Mouse (Mus musculus) MEL (cell line): ENCODE data around the gene Plekhg1. TPM values are rescaled to one million over a fixed set of nuclear protein-coding genes. Genes with fewer than 3 reads are reported as not detected.

Experiments
- DNase-seq: peaks from one replicate; pipeline ENCODE4 v3.0.0; 2011; ENCODE audit warnings: low read depth, low spot score
- H3K27ac ChIP-seq: 2 replicates; pipeline ENCODE4 v1.5.1; 2012; ENCODE audit warnings: low read depth, mild to moderate bottlenecking, control low read depth, low read length, moderate library complexity; ENCODE audit not compliant: control insufficient read depth
- H3K27me3 ChIP-seq, 2 experiments: fragments of 150-350 bp in 1 of 2; sonication (generic) in 1 of 2; 2 replicates each; pipeline ENCODE4 v1.6.1; 2012; ENCODE audit warnings: low read length in 2 of 2, mild to moderate bottlenecking in 2 of 2, improper control_type of control experiment in 1 of 2, moderate library complexity in 1 of 2; ENCODE audit not compliant: insufficient read depth in 2 of 2, control insufficient read depth in 1 of 2
- H3K36me3 ChIP-seq, 2 experiments: 2 replicates each; pipeline ENCODE4 v1.6.1; 2012 to 2014; ENCODE audit warnings: low read length in 2 of 2, improper control_type of control experiment in 1 of 2, inconsistent platforms in 1 of 2, mild to moderate bottlenecking in 1 of 2; ENCODE audit not compliant: insufficient read depth in 2 of 2, control insufficient read depth in 1 of 2
- H3K4me1 ChIP-seq, 2 experiments: fragments of 150-350 bp in 1 of 2; sonication (generic) in 1 of 2; 2 replicates each; pipeline ENCODE4 v1.6.1; 2012; ENCODE audit warnings: low read length in 2 of 2, improper control_type of control experiment in 1 of 2, mild to moderate bottlenecking in 1 of 2; ENCODE audit not compliant: insufficient read depth in 2 of 2, control insufficient read depth in 1 of 2
- H3K4me3 ChIP-seq, 2 experiments: fragments of 150-350 bp in 1 of 2; sonication (generic) in 1 of 2; 2 replicates each; pipeline ENCODE4 v1.5.1; 2012; ENCODE audit warnings: low read depth in 2 of 2, low read length in 2 of 2, mild to moderate bottlenecking in 2 of 2, moderate library complexity in 2 of 2, control low read depth in 1 of 2, improper control_type of control experiment in 1 of 2; ENCODE audit not compliant: control insufficient read depth in 1 of 2, insufficient read depth in 1 of 2
- H3K79me2 ChIP-seq: 2 replicates; pipeline ENCODE4 v1.6.1; 2012; ENCODE audit warnings: mild to moderate bottlenecking, low read length, moderate library complexity; ENCODE audit not compliant: control insufficient read depth, poor library complexity, insufficient read depth
- H3K9ac ChIP-seq: 2 replicates; pipeline ENCODE4 v1.6.1; 2012; ENCODE audit warnings: low read depth, mild to moderate bottlenecking, control low read depth, low read length, moderate library complexity; ENCODE audit not compliant: control insufficient read depth, poor library complexity, severe bottlenecking
- H3K9me3 ChIP-seq: fragments of 150-350 bp; sonication (generic); replicated peaks from 2 replicates; pipeline ENCODE4 v1.6.1; 2012; ENCODE audit warnings: mild to moderate bottlenecking, low read length, improper control_type of control experiment, moderate library complexity; ENCODE audit not compliant: insufficient read depth
- BHLHE40 ChIP-seq: IDR thresholded peaks from 2 replicates; pipeline ENCODE4 v1.6.1; 2012; ENCODE audit warnings: low read depth, mild to moderate bottlenecking, inconsistent platforms, low read length, improper control_type of control experiment, borderline replicate concordance
- CHD1 ChIP-seq: IDR thresholded peaks from 2 replicates; pipeline ENCODE4 v1.6.1; 2012; ENCODE audit warnings: low read depth, mild to moderate bottlenecking, inconsistent platforms, low read length, improper control_type of control experiment
- E2F4 ChIP-seq: IDR thresholded peaks from 2 replicates; pipeline ENCODE4 v1.6.1; 2011; ENCODE audit warnings: low read depth, low read length, improper control_type of control experiment, borderline replicate concordance
- ELF1 ChIP-seq: IDR thresholded peaks from 2 replicates; pipeline ENCODE4 v1.6.1; 2014; ENCODE audit warnings: low read depth, mild to moderate bottlenecking, inconsistent platforms, low read length, improper control_type of control experiment, moderate library complexity
- GABPA ChIP-seq: IDR thresholded peaks from 2 replicates; pipeline ENCODE4 v1.6.1; 2012; ENCODE audit warnings: low read depth, mild to moderate bottlenecking, inconsistent platforms, low read length, improper control_type of control experiment, moderate library complexity
- GATA1 ChIP-seq: IDR thresholded peaks from 2 replicates; pipeline ENCODE4 v1.6.1; 2011; ENCODE audit warnings: low read depth, low read length, improper control_type of control experiment
- HCFC1 ChIP-seq: IDR thresholded peaks from 2 replicates; pipeline ENCODE4 v1.6.1; 2012; ENCODE audit warnings: low read depth, mild to moderate bottlenecking, inconsistent platforms, low read length, improper control_type of control experiment, moderate library complexity
- JUND ChIP-seq: IDR thresholded peaks from 2 replicates; pipeline ENCODE4 v1.6.1; 2011; ENCODE audit warnings: low read depth, mild to moderate bottlenecking, improper control_type of control experiment, low read length
- KAT2A ChIP-seq: conservative IDR thresholded peaks from 2 replicates; pipeline ENCODE4 v1.6.1; 2012; ENCODE audit warnings: low read depth, low read length, improper control_type of control experiment, inconsistent platforms
- MAX ChIP-seq: IDR thresholded peaks from 2 replicates; pipeline ENCODE4 v1.6.1; 2011; ENCODE audit warnings: low read length, improper control_type of control experiment
- MAZ ChIP-seq: IDR thresholded peaks from 2 replicates; pipeline ENCODE4 v1.6.1; 2012; ENCODE audit warnings: low read depth, mild to moderate bottlenecking, inconsistent platforms, low read length, improper control_type of control experiment
- MXI1 ChIP-seq: IDR thresholded peaks from 2 replicates; pipeline ENCODE4 v1.6.1; 2011; ENCODE audit warnings: mild to moderate bottlenecking, low read depth, low read length, improper control_type of control experiment
- NRF1 ChIP-seq: IDR thresholded peaks from 2 replicates; pipeline ENCODE4 v1.6.1; 2014; ENCODE audit warnings: low read depth, mild to moderate bottlenecking, inconsistent platforms, low read length, improper control_type of control experiment, moderate library complexity; ENCODE audit not compliant: poor library complexity, insufficient read depth, severe bottlenecking
- POLR2A ChIP-seq, 2 experiments: IDR thresholded peaks; 2 replicates each; pipeline ENCODE4 v1.6.1; 2011 to 2012; ENCODE audit warnings: low read length in 2 of 2, mild to moderate bottlenecking in 2 of 2, control low read depth in 1 of 2, improper control_type of control experiment in 1 of 2, low read depth in 1 of 2, moderate library complexity in 1 of 2; ENCODE audit not compliant: control insufficient read depth in 1 of 2, insufficient read depth in 1 of 2, poor library complexity in 1 of 2
- RAD21 ChIP-seq: IDR thresholded peaks from 2 replicates; pipeline ENCODE4 v1.6.1; 2011; ENCODE audit warnings: mild to moderate bottlenecking, low read depth, low read length, improper control_type of control experiment
- SMC3 ChIP-seq: IDR thresholded peaks from 2 replicates; pipeline ENCODE4 v1.6.1; 2011; ENCODE audit warnings: low read depth, low read length, improper control_type of control experiment
- TBP ChIP-seq: IDR thresholded peaks from 2 replicates; pipeline ENCODE4 v1.8.0; 2011; ENCODE audit warnings: low read depth, low read length, improper control_type of control experiment
- TCF12 ChIP-seq: IDR thresholded peaks from 2 replicates; pipeline ENCODE4 v1.6.1; 2014; ENCODE audit warnings: low read depth, mild to moderate bottlenecking, inconsistent platforms, low read length, improper control_type of control experiment, moderate library complexity
- USF2 ChIP-seq, 2 experiments: IDR thresholded peaks; 2 replicates each; pipeline ENCODE4 v1.6.1; 2011 to 2012; ENCODE audit warnings: improper control_type of control experiment in 2 of 2, low read length in 2 of 2, borderline replicate concordance in 1 of 2, inconsistent platforms in 1 of 2, low read depth in 1 of 2, mild to moderate bottlenecking in 1 of 2; ENCODE audit not compliant: insufficient read depth in 1 of 2
- ZC3H11A ChIP-seq: IDR thresholded peaks from 2 replicates; pipeline ENCODE4 v1.6.1; 2012; ENCODE audit warnings: low read depth, mild to moderate bottlenecking, inconsistent platforms, low read length, improper control_type of control experiment
- ZKSCAN1 ChIP-seq: IDR thresholded peaks from 2 replicates; pipeline ENCODE4 v1.6.1; 2012; ENCODE audit warnings: low read depth, mild to moderate bottlenecking, inconsistent platforms, low read length, improper control_type of control experiment, moderate library complexity
- polyA plus RNA-seq, 2 experiments: library from polyadenylated mRNA; stranded (reverse) in 1 of 2; unstranded in 1 of 2; fragments of >175 nt in 1 of 2; fragments of >200 nt in 1 of 2; gene quantifications; 2 replicates each; pipeline versions ENCODE4 v1.2.1 to v1.2.4; 2012; ENCODE audit warnings: low replicate concordance in 2 of 2, low read depth in 1 of 2; ENCODE audit not compliant: insufficient read length in 2 of 2, insufficient read depth in 1 of 2, missing spikeins in 1 of 2
- total RNA-seq: library from RNA; depleted of rRNA; stranded (reverse); fragments of 300-350 nt; gene quantifications from 2 replicates; pipeline ENCODE4 v1.2.3, GENCODE M21; 2012

The Plekhg1 gene
- total and polyA plus RNA-seq, 3 experiments, result 0.01 TPM; not detected in 2

DNA sequence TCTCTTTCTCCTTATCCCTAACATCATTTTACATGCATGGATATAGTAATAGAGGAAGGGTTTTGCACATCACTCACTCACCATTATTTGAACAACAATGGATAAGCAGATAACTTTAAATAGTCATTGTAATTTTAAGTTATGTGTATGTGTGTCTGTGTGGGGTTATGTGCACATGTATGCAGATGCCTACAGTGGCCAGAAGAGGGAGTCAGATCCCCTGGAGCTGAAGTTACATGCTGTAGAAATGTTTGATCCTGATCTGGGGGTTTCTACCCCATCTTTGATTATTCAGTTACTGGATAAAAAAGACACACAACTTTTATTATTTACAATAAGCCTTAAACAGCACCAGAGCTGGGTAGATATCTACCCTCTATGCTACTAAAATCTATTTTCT, 127.1 kb downstream of the Plekhg1 start:
- TF ChIP-seq TBP (no peak), POLR2A (IDR thresholded peaks at IDR 0.05; ENCODE audit: control insufficient read depth in 1 of 2, insufficient read depth in 1 of 2, low read depth in 1 of 2, low read length in 2 of 2, poor library complexity in 1 of 2) (no peak), HCFC1 (no peak), USF2 (IDR thresholded peaks at IDR 0.05; ENCODE audit: borderline replicate concordance in 1 of 2, insufficient read depth in 1 of 2, low read depth in 1 of 2, low read length in 2 of 2) (no peak), MXI1 (no peak), GABPA (no peak), ZKSCAN1 (no peak), E2F4 (no peak), KAT2A (no peak), CHD1 (no peak), JUND (no peak), ZC3H11A (no peak), MAX (no peak), NRF1 (no peak)
- H3K36me3 ChIP-seq, result no peaks in the 10 kb centered on the region
- H3K9ac ChIP-seq, result no peak overlapping the region
- no peaks in the 10 kb centered on the region for H3K27me3 ChIP-seq
- H3K4me1 ChIP-seq, result no peaks in the 10 kb centered on the region
- H3K9me3 ChIP-seq, result no peaks in the 10 kb centered on the region
- no peak overlapping the region for H3K4me3 ChIP-seq
- no peak for DNase-seq
- no peaks in the 10 kb centered on the region for H3K79me2 ChIP-seq
- H3K27ac ChIP-seq, result no peak overlapping the region

DNA sequence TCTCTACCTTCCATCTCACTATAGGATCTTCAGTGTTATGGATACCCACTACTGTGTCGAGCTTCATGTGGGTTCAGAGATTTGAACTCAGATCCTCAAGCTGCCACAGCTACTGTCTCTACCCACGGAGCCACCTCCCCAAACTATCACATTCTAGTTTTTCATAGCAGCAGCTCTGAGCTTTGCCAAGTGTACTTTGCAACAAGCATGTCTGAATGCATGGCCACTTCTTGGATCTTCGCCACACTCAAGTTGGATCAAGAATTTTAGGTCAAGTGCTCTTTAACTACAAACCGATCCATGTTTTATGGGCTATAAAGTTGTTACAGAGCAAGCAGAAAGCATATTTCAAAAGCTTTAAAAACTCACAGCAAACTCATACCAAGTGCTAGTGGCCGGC, 130.7 kb downstream of the Plekhg1 start:
- Histone ChIP-seq H3K36me3 (no peaks in the 10 kb centered on the region), H3K27ac (no peak overlapping the region), H3K9me3 (no peaks in the 10 kb centered on the region), H3K4me3 (no peak overlapping the region)
- no peak for DNase-seq
- no peak for TF ChIP-seq GATA1
- TF ChIP-seq, all 39 proteins: peak for 0
- Histone ChIP-seq H3K27me3 (no peaks in the 10 kb centered on the region), H3K4me1 (no peaks in the 10 kb centered on the region), H3K9ac (no peak overlapping the region), H3K79me2 (no peaks in the 10 kb centered on the region)

DNA sequence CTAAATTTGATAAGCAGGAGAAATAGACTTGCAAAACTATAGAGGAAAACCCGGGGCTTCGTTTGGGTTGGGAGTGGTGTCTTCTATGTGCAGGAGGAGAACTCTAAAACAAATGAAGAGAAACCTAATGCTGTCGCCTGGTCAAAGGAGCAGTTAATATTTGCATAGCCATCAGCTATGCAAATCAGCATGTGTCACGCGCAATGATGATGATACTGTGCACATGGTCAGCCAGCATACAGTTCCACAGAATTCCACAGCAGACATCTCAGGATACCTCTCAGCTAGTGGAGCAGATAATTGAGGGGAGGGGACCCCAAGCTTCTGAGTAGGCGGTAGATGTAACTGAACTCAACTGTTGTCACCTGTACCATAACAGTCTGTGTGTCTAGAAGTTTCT, 133.3 kb downstream of the Plekhg1 start:
- Histone ChIP-seq H3K79me2 (no peaks in the 10 kb centered on the region), H3K36me3 (no peaks in the 10 kb centered on the region), H3K9ac (no peak overlapping the region), H3K4me1 (no peaks in the 10 kb centered on the region), H3K27ac (no peak overlapping the region), H3K27me3 (no peaks in the 10 kb centered on the region), H3K9me3 (no peaks in the 10 kb centered on the region), H3K4me3 (no peak overlapping the region)
- TF ChIP-seq TCF12 (no peak), MAZ (no peak), GATA1 (no peak), TBP (no peak), RAD21 (no peak), POLR2A (IDR thresholded peaks at IDR 0.05; ENCODE audit: control insufficient read depth in 1 of 2, insufficient read depth in 1 of 2, low read depth in 1 of 2, low read length in 2 of 2, poor library complexity in 1 of 2) (no peak), BHLHE40 (no peak), SMC3 (no peak), ELF1 (no peak)
- no peak for DNase-seq
